Mouse (Mus musculus) right cerebral cortex, postnatal 10 days (tissue): ENCODE measurements around the gene Dnmt3a.

Experiments used
- DNase-seq, 2 experiments: peaks; one replicate each; pipeline ENCODE4 v3.0.0; 2021; ENCODE audit warnings: low spot score in 2 of 2

The Dnmt3a gene

DNA sequence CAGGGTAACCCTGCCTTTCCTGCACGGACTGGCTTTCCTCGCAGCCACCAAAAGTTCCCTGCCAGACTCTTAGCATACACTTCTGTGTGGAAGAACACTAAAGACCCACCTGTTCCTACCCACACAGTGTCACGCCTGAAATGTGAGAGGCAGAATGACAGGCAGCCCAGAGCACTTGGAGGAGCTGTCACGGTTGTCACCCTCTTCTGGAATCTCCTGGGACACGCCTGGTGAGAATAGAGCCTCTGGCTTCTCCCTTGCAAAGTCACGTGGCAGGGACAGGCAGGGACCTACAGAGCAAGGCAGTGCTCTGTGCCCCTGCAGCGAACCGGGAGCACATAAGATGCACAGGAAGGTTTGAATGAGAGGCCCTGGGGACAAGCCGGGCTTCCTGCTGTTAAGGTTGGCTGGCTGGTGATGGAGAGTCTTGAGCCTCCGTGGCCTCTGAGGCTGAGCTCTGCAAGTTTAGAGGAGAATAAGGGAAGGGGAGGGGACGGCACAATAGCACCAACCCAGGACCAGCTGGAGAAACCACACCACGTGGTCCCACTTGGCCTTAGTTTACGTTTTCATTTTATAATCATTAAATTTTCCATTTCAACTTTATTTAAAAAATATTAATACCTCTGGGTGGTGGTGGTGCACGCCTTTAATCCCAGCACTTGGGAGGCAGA lies 112.0 kb downstream of the Dnmt3a start:
- peak in 1 of 2 experiments; percentile 56 for DNase-seq

- peak in 1 of 2 experiments; percentile 21 for DNase-seq
Measured at GRCm38 (mm10) chr12:3918577-3918976, 112.8 kb downstream of the Dnmt3a start.

DNA sequence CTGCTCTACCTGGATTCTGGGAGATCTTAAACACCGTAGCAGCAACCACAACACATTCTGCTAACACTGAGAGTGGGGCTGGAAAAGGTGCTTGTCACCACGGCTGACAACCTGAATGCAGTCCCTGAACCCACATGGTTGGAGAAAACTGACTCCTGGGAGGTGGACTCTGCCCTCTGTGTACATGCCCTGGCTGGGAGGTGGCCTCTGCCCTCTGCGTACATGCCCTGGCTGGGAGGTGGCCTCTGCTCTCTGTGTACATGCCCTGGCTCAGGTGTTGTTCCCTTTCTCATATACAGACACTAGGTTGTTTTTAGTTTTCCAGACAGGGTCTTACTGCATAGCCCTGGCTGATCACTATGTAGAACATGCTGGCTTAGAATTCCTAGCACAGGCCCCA lies 113.6 kb downstream of the Dnmt3a start:
- DNase-seq, result peak in 1 of 2 experiments; percentile 18

GRCm38 (mm10) chr12:3926127-3926526 lies 120.3 kb downstream of the Dnmt3a start:
- peak in 1 of 2 experiments; percentile 74 for DNase-seq

- DNase-seq, result peak in 1 of 2 experiments; percentile 62
Measured at GRCm38 (mm10) chr12:3928841-3929240, 123.0 kb downstream of the Dnmt3a start.

- DNase-seq, result peak; percentile 68 to 83
Measured at GRCm38 (mm10) chr12:3930090-3930865, 124.5 kb downstream of the Dnmt3a start.

DNA sequence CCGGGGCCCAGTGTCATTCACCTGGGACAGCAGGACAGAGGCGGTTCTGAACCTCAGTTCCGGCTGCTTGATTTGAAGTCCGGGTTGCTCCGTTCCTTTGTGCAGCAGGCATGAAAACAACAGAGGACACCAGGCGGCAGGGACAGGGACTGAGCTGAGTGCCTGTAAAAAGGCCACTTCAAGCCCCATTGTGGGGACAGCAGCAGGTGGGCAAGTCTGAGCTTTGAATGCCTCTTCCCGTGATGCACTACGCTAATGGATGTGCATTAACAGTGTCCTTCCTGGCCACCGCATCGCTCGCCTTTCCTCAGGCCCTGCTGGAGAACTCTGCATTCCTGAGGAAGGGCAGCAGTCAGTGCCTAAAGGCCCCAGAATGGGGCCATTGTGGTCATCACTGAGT lies 136.2 kb downstream of the Dnmt3a start:
- DNase-seq, result no peak

GRCm38 (mm10) chr12:3944454-3945073 lies 138.8 kb downstream of the Dnmt3a start:
- DNase-seq, result no peak

- DNase-seq, result no peak
Measured at GRCm38 (mm10) chr12:3947503-3947902, 141.7 kb downstream of the Dnmt3a start.

- no peak for DNase-seq
Measured at GRCm38 (mm10) chr12:3954651-3955050, 148.8 kb downstream of the Dnmt3a start, which contains the start of gene Pomc. Gene Pomc, plus strand, starts transcription at chr12:3954951.

- DNase-seq, result no peak
Measured at GRCm38 (mm10) chr12:3955371-3955770, 149.6 kb downstream of the Dnmt3a start.

DNA sequence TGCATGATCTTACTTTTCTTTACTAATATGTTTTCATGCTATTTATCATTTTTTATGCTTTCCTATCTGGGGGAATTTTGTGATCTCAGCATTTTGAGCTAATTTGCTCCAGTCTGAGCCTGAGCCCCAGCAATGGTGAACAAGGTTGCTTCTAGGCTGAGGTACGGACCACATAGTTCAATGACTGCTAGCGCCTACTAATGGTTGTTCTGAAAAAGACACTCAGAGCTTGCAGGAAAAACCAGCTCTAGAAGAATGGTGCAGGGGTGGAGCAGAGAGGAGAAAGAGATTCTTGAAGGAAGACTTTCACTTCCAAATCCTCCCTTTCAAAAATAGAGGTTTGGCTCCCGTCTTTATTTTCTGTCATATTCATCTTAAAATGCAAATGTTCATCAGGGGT lies 150.5 kb downstream of the Dnmt3a start:
- DNase-seq, result no peak

DNA sequence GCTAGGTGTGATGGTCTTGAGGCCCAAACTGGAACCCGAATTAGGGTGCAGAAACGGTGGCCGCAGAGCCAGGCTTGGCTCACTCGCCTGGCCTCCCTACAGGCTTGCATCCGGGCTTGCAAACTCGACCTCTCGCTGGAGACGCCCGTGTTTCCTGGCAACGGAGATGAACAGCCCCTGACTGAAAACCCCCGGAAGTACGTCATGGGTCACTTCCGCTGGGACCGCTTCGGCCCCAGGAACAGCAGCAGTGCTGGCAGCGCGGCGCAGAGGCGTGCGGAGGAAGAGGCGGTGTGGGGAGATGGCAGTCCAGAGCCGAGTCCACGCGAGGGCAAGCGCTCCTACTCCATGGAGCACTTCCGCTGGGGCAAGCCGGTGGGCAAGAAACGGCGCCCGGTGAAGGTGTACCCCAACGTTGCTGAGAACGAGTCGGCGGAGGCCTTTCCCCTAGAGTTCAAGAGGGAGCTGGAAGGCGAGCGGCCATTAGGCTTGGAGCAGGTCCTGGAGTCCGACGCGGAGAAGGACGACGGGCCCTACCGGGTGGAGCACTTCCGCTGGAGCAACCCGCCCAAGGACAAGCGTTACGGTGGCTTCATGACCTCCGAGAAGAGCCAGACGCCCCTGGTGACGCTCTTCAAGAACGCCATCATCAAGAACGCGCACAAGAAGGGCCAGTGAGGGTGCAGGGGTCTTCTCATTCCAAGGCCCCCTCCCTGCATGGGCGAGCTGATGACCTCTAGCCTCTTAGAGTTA lies 154.2 kb downstream of the Dnmt3a start:
- DNase-seq, result peak; percentile 93 to 95

DNA sequence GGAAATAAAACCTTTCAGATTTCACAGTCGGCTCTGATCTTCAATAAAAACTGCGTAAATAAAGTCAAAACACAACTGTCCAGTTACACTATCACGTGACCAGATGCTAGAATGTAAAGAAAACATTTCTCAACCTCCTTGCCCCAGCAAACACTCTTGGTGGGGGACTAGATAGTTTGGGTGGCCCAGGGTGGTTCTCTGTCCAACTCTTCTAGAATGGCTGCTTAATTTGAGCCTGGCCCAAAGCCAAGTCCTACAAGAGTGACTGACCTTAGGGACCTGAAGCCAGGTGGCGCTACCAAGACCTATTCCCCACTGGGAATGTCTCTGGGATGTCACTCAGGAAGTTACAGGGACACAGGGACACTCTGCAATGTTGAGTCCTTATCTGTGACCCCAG lies 154.7 kb downstream of the Dnmt3a start:
- DNase-seq, result peak in 1 of 2 experiments; percentile 54
